Mouse (Mus musculus) heart, embryonic 14.5 days (tissue): Measurements from ENCODE around the gene Atp2a2. TPM values are rescaled to one million over a fixed set of nuclear protein-coding genes. Genes with fewer than 3 reads are reported as not detected.

Experiments used
- ATAC-seq: fragments of 200-750 bp; cut with Nextera tagmentation; 2 replicates; pipeline ENCODE4 v1.8.0; 2017; ENCODE audit warnings: low read depth, moderate TSS enrichment; ENCODE audit not compliant: insufficient number of reproducible peaks, insufficient read depth, low FRiP score
- H3K27ac ChIP-seq, 2 experiments: fragments of 200-500 bp in 1 of 2; fragments of 300-500 bp in 1 of 2; sonication (generic) in 1 of 2; replicated peaks in 1 of 2; 2 replicates each; pipeline ENCODE4 v1.5.1; 2012 to 2014; ENCODE audit warnings: low read depth in 2 of 2, low read length in 2 of 2, control low read depth in 1 of 2, mild to moderate bottlenecking in 1 of 2, mixed read lengths in 1 of 2; ENCODE audit not compliant: control insufficient read depth in 1 of 2, insufficient read depth in 1 of 2
- H3K27me3 ChIP-seq: fragments of 300-500 bp; sonication (generic); 2 replicates; pipeline ENCODE4 v1.6.1; 2014; ENCODE audit warnings: mild to moderate bottlenecking, low read length, control low read depth; ENCODE audit not compliant: control insufficient read depth, insufficient read depth
- H3K36me3 ChIP-seq: fragments of 300-500 bp; sonication (generic); 2 replicates; pipeline ENCODE4 v1.6.1; 2014; ENCODE audit warnings: mild to moderate bottlenecking, control low read depth, low read length, mixed read lengths; ENCODE audit not compliant: control insufficient read depth, insufficient read depth
- H3K4me1 ChIP-seq, 2 experiments: fragments of 200-500 bp in 1 of 2; fragments of 300-500 bp in 1 of 2; sonication (generic) in 1 of 2; 2 replicates each; pipeline ENCODE4 v1.6.1; 2012 to 2014; ENCODE audit warnings: low read length in 2 of 2, control low read depth in 1 of 2, mixed read lengths in 1 of 2; ENCODE audit not compliant: control insufficient read depth in 2 of 2, insufficient read depth in 2 of 2
- H3K4me2 ChIP-seq: fragments of 300-500 bp; sonication (generic); 2 replicates; pipeline ENCODE4 v1.6.1; 2014; ENCODE audit warnings: mild to moderate bottlenecking, low read length
- H3K4me3 ChIP-seq, 2 experiments: fragments of 200-500 bp in 1 of 2; fragments of 300-500 bp in 1 of 2; sonication (generic) in 1 of 2; 2 replicates each; pipeline ENCODE4 v1.5.1; 2012 to 2014; ENCODE audit warnings: low read length in 2 of 2, mild to moderate bottlenecking in 2 of 2, control low read depth in 1 of 2, low read depth in 1 of 2, moderate library complexity in 1 of 2; ENCODE audit not compliant: control insufficient read depth in 1 of 2, insufficient read depth in 1 of 2
- H3K9ac ChIP-seq: fragments of 300-500 bp; sonication (generic); 2 replicates; pipeline ENCODE4 v1.6.1; 2014; ENCODE audit warnings: mild to moderate bottlenecking, low read length
- H3K9me3 ChIP-seq: fragments of 300-500 bp; sonication (generic); 2 replicates; pipeline ENCODE4 v1.6.1; 2016; ENCODE audit warnings: low read length, control low read depth; ENCODE audit not compliant: control insufficient read depth
- WGBS: fragments of 180-500 bp; shearing (Covaris S2); extraction: QIAGEN DNeasy Blood & Tissue Kit; methylation state at CpG from one replicate; pipeline ENCODE4 v1.1.7; 2014; 5-methylcytosine and 5-hydroxymethylcytosine counted together
- polyA plus RNA-seq: library from polyadenylated mRNA; unstranded; fragments of >200 nt; fragmentation: Nextera tagmentation; extraction: Ambion mirVana; gene quantifications from 2 replicates; pipeline ENCODE4 v1.2.1, GENCODE M21; 2014

Gene Atp2a2
- polyA plus RNA-seq, 1 experiment from 2014 or later = 472 TPM

DNA sequence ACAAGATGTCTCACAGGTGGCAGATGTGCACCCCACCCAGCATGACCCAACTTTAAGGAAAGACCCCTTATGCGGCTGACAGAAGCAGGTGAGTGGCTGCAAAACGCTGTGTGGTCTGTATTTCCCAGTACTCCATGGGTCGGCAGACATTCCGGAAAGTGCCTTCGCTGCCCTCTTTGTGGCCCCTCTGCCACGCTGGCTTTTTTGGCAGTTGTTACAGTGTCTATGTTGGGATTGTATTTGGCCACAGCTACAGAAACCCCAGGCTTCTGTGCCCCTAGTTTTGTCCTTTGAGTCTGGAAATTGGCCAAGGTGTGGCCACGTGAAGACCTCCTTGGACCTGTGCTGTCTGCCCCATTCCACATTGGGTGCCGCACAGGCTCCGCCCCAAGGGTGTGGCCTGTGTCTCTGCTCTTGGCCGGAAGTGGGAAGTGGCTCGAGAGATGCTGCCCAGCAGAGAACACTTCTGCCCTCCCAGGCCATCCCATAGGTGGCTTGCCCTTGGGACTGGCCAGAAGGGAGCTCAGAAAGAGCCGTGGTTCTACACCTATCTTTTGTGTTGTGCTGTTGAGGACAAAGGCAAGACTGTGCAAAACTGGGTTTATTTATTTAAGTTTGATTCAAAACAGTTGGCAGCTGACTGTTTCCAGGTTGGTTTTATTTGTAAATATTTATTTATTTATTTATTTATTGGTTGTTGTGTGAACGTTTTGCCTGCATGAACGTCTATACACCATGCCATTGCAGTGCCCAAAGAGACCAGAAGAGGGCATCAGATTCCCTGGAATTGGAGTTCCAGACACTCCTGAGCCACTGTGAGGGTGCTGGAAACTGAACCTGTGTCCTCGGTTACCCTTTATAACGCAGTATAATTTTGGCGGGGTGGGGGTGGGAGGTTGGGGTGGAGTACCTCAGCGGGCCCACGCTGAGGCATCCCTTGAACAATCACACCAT, 92.1 kb downstream of the Atp2a2 start:
- Histone ChIP-seq H3K27me3 (no peaks in the 10 kb centered on the region), H3K9me3 (no peaks in the 10 kb centered on the region), H3K4me1 (no peaks in the 10 kb centered on the region), H3K9ac (no peak overlapping the region), H3K36me3 (peaks cover 38% of the 10 kb centered on the region), H3K4me3 (no peak overlapping the region), H3K4me2 (no peak overlapping the region), H3K27ac (no peak overlapping the region)
- 85% methylated on average over 19 of the region's 19 CpGs for WGBS
- no peak for ATAC-seq

GRCm38 (mm10) chr5:122405537-122405936, 96.5 kb downstream of the Atp2a2 start:
- H3K4me1 ChIP-seq = peaks cover 2 to 8% of the 10 kb centered on the region in 2 experiments; a peak in 3 of 4 replicates
- no peak overlapping the region for H3K4me2 ChIP-seq
- 95% methylated on average over 10 of the region's 10 CpGs for WGBS
- no peak overlapping the region for H3K9ac ChIP-seq
- no peak overlapping the region for H3K4me3 ChIP-seq
- H3K9me3 ChIP-seq = no peaks in the 10 kb centered on the region
- H3K27me3 ChIP-seq = no peaks in the 10 kb centered on the region
- no peak overlapping the region for H3K27ac ChIP-seq
- peaks cover 69% of the 10 kb centered on the region for H3K36me3 ChIP-seq
- ATAC-seq = no peak

Other genes starting within 250 kb of the Atp2a2 start
- gene Tctn1, start 237.8 kb downstream of the Atp2a2 start, polyA plus RNA-seq = 3.4 and 3.7 TPM in 2 replicates
- gene Pptc7, start 217.9 kb downstream of the Atp2a2 start, polyA plus RNA-seq = 13.0 and 16.3 TPM in 2 replicates
- gene Rad9b, start 148.0 kb downstream of the Atp2a2 start, polyA plus RNA-seq = 6.4 and 6.7 TPM in 2 replicates
- gene Vps29, start 147.9 kb downstream of the Atp2a2 start, polyA plus RNA-seq = 220 and 249 TPM in 2 replicates
- gene Gpn3, start 130.3 kb downstream of the Atp2a2 start, polyA plus RNA-seq = 52.3 and 59.5 TPM in 2 replicates
- 55.0 and 64.5 TPM in 2 replicates for gene Fam216a, start 129.9 kb downstream of the Atp2a2 start, polyA plus RNA-seq
- 37.9 and 46.4 TPM in 2 replicates for gene Arpc3, start 110.3 kb downstream of the Atp2a2 start, polyA plus RNA-seq
- 19.8 and 22.3 TPM in 2 replicates for gene Anapc7, start 80.5 kb downstream of the Atp2a2 start, polyA plus RNA-seq
- gene Ift81, start 112.3 kb upstream of the Atp2a2 start, polyA plus RNA-seq = 32.2 and 41.2 TPM in 2 replicates
- 1.2 and 1.4 TPM in 2 replicates for gene P2rx7, start 141.7 kb upstream of the Atp2a2 start, polyA plus RNA-seq
- 17.9 and 18.9 TPM in 2 replicates for gene P2rx4, start 205.3 kb upstream of the Atp2a2 start, polyA plus RNA-seq